Mouse (Mus musculus): ENCODE measurements around the gene Slc7a11.

Gene Slc7a11

DNA sequence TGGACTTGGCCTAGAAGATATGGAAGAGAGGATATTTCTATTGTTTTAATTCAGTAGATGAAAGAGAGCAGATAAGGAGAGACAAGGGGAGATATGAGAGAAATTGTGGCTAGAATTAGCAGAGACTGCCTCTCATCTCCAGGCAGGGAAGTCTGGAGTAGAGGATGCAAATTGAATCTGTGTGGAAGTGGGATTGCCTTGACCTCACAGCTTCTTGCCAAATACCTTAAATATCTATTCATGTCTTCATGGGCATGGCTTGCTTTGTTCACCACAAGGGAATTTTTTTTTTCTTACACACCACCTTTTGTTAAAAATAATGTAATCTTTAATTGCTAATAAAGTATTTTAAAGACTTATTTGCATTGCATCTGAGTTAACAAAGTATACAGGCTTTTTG, 441.3 kb downstream of the Slc7a11 start:
- in situ Hi-C loops (cut with MboI; ENCODE audit: low sequenced_read_pairs), result no loop called here

GRCm38 (mm10) chr3:50001635-50002034, 441.8 kb downstream of the Slc7a11 start:
- in situ Hi-C loops (cut with MboI; ENCODE audit: low sequenced_read_pairs), result no loop called here

- in situ Hi-C loops (cut with MboI; ENCODE audit: low sequenced_read_pairs), result no loop called here
Observed at GRCm38 (mm10) chr3:49992891-49993290, 450.5 kb downstream of the Slc7a11 start.

DNA sequence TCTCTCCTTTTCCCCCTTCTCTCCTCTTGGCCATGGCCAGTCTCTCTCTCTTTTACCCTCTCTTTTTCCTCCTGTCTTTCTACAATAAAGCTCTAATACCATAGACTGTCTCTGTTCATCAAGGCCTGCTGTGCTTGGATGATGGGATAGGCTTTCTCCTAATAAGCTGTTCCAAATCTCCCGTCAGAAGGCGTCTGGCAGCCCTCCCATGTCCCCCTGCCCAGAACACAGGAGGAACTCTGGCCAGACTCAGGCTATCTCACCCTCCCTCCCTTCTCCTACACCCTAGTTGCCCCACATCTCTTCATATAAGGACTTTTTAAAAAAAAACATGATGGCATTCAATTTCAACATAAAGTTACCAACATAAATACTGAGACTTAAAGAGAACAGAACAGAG, 456.2 kb downstream of the Slc7a11 start:
- in situ Hi-C loops (cut with MboI; ENCODE audit: low sequenced_read_pairs), result no loop called here

GRCm38 (mm10) chr3:49984795-49985194, 458.6 kb downstream of the Slc7a11 start:
- in situ Hi-C loops (cut with MboI; ENCODE audit: low sequenced_read_pairs), result no loop called here

- in situ Hi-C loops (cut with MboI; ENCODE audit: low sequenced_read_pairs), result no loop called here
Observed at GRCm38 (mm10) chr3:49983429-49984268, 459.8 kb downstream of the Slc7a11 start.

DNA sequence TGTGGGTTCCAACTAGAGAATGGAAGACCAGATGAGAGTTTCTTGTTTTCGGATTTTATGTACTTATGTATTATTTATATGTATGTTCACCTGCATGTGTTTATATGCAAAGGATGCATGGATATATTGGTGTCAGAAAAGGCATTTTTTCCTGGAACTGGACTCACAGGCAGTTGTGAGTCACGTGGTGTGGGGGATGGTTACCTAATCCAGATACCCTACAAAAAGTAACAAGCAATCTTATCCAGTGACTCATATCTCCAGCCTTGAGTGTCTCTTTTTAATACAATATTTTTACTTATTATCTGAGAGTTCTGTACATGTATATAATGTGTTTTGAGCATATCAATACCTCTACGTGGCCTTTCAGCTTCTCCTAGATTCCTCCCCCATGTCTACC, 469.4 kb downstream of the Slc7a11 start:
- in situ Hi-C loops (cut with MboI; ENCODE audit: low sequenced_read_pairs), result no loop called here

DNA sequence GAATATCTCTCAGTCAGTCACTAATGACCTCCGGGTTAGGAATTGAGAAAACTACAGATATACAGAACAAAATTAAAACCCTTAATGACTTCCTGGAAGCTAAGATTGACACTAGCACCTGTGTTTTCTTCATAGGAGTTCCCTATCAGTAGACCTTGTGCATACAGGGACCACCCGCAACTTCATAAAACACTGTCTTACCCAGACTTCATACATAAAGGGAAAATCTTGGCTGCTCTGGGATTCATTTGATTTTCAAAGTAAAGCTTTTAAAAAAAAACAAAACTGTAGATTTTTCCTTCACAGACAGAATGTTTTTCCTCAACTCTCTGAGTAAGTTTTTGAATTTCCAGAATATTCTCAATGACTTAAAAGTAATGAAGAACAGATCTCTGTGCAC, 477.8 kb downstream of the Slc7a11 start:
- in situ Hi-C loops (cut with MboI; ENCODE audit: low sequenced_read_pairs), result no loop called here

DNA sequence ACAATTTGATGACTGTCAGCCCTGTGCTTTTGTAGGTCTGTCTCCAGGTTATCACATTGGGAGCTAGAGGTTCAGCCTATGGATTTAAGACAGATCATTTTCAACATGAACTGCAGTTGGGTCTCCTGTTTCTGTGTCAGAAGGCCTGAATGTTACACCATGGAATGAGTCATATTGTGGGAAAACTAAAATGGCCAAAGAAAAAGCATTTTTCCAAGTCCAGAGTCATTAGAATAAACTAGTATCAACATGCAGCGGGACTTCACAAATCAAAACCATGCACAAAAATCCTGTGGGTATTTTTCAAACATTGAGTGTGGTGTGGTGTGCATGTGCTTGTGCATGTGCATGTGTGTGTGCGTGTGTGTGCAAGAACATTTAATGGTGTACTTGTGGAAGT, 482.8 kb downstream of the Slc7a11 start:
- in situ Hi-C loops (cut with MboI; ENCODE audit: low sequenced_read_pairs), result no loop called here

DNA sequence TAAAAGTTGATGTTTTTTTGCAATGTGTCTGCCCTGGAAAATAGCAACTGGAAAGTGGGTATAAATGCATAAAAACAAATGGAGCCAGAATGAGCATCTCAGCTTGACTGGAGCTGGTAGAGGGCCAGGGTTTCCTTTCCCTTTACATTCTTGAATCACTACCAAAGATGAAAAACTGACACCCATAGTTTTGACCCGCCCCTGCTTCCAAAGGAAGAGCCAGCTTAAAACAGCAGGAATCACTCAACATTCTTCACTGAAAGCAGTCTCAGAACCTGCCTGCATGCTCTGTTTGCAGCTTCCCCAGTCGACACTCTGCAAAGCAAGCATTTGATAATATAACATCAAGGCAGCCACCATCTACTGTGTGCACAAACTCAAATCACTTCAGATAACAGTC, 496.6 kb downstream of the Slc7a11 start:
- in situ Hi-C loops (cut with MboI; ENCODE audit: low sequenced_read_pairs), result no loop called here

DNA sequence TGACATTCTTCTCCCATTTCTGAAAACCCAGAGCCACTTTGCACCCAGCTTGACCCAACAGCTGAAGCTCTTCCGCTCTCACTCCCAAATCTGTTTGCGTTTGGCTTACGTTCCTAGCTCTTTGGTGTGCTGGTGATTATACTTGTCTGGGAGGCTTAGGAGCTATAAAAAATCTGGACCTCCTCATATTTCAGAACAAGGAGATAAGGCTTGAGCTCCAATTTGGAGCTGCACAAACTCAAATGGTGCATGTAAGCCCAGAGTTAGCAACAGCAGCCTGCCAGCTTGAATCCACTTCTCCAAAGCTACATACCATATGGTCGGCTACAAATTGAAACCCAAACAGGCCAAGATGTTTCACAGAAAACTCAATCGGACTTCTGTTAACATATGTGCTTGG, 498.6 kb downstream of the Slc7a11 start:
- in situ Hi-C loops (cut with MboI; ENCODE audit: low sequenced_read_pairs), result no loop called here

DNA sequence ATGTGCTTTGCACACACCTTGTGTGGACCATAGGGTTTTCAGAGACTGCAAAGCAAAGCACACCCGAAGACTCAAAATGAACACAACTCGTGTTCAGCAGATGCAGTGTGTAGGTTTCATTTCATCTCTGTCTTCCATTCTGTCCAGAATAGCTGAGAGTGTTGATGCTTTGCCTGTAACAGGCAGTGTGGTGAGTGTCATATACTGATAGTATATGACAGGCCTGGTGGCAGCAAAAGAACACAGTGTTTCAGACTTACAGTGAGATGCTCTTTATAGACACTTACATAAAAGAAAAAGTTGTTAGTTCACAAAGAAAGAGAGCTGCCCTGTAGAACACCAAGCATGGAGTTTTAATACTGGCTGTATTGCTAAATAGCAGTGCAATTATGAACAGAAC, 505.8 kb downstream of the Slc7a11 start:
- in situ Hi-C loops (cut with MboI; ENCODE audit: low sequenced_read_pairs), result no loop called here

GRCm38 (mm10) chr3:49929496-49929895, 513.9 kb downstream of the Slc7a11 start:
- in situ Hi-C loops (cut with MboI; ENCODE audit: low sequenced_read_pairs), result no loop called here

DNA sequence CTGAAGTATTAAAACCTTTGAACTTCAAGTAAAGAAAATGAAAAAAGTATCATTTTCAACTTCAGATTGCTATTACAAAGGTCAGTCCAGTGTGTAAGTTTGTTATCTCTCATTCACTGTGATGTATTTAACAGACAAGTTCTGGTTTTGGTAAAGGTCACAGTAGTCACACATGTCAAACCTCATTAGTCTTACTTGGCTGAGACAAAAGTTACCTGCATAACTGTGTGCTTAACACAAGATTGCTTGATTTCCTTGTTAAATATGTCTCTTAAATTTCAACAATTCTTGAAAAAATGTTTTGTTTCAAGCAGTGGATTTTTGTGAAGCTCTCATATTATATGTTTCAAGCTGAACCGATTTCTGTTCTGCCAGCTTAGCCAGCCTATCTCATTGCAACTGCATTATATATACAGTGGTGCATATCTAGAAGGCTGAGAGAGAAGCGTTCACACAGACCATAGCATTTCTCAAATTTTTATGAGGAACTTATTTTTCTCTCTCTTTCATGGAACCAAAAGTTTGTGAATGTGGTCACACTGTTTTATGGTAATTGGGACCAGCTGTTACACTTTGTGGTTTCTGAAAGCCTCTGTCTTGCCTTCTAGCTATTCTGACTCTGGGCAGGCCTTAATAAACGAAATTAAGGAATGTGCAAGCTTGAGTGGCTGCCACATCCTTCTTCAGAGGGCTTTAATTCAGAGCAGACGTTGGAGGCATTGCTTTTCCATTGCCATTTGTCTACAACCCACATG, 514.7 kb downstream of the Slc7a11 start:
- in situ Hi-C loops (cut with MboI; ENCODE audit: low sequenced_read_pairs), result no loop called here

DNA sequence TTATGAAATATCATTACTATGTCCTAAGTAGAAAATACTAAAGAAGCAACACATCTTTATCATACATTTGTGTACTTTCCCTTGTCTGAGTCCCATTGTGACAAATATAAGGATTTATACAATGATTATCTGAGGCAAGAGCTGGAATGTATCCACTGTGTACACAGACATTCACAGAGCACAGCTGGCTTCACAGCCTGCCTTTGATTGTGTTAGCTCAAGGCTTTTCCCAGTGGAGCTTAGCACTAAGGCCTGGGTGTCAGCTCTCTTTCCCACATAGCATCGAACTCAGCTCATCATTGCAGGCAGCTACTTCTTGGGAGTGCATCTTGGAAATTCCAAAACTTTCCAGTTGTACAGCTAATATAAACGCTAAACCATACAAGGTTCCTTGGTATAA, 529.5 kb downstream of the Slc7a11 start:
- in situ Hi-C loops (cut with MboI; ENCODE audit: low sequenced_read_pairs), result no loop called here

DNA sequence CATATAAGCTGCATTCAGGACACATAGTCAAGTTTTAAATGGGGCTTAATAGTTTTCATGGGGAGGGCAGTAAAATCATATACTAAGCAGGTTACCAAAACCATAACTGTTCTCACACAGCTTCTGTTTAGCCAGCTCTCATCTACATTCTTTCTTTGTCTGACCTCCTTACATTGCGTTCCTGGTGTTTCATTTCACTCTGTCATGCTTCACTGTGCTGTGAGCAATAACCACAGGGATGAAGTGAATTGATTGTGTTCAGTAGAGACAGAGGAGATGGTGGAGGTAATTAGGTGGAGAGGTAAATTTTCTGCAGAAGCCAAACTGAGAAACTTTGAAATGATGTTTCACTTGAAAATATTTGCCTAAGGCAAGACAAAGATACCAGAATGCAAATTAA, 532.5 kb downstream of the Slc7a11 start:
- in situ Hi-C loops (cut with MboI; ENCODE audit: low sequenced_read_pairs), result no loop called here

- in situ Hi-C loops (cut with MboI; ENCODE audit: low sequenced_read_pairs), result no loop called here
Observed at GRCm38 (mm10) chr3:49908426-49909341, 534.7 kb downstream of the Slc7a11 start.

- in situ Hi-C loops (cut with MboI; ENCODE audit: low sequenced_read_pairs), result no loop called here
Observed at GRCm38 (mm10) chr3:49893945-49894344, 549.5 kb downstream of the Slc7a11 start.

- in situ Hi-C loops (cut with MboI; ENCODE audit: low sequenced_read_pairs), result no loop called here
Observed at GRCm38 (mm10) chr3:49887359-49887758, 556.1 kb downstream of the Slc7a11 start.

GRCm38 (mm10) chr3:49886220-49886945, 557.0 kb downstream of the Slc7a11 start:
- in situ Hi-C loops (cut with MboI; ENCODE audit: low sequenced_read_pairs), result no loop called here

DNA sequence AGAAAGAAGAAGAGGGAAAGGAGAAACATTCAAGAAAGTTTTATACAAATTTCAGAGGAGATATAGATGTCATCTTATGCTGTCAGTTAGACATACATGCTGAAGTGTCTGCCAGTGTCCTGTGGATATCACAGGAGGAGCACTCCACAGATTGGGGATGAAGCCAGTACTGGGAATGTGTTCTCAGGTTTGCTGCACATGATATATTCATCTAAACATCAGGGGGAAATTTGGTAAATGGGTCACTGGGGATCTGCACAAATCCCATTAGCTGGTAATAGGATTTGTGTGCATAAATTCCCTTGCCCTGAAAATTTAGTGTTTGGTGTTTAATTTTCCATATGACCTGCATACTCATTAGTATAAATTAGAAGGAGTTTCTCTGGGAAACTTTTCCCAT, 562.9 kb downstream of the Slc7a11 start:
- in situ Hi-C loops (cut with MboI; ENCODE audit: low sequenced_read_pairs), result no loop called here

Data from CH12F3 (cell line).